Mouse (Mus musculus): ENCODE measurements around the gene Babam2.

- no peak for TF ChIP-seq CTCF (IDR thresholded peaks at IDR 0.05; ENCODE audit: borderline replicate concordance, extremely low read depth, insufficient read depth, insufficient read length)
- TF ChIP-seq POLR2A (IDR thresholded peaks at IDR 0.05; ENCODE audit: borderline replicate concordance, extremely low read depth, insufficient read depth, insufficient read length, poor library complexity, severe bottlenecking), result no peak
Measured at GRCm38 (mm10) chr5:31774976-31775375, 77.5 kb downstream of the Babam2 start.

Measured in brain, embryonic 14.5 days (tissue).